Mouse (Mus musculus) midbrain, embryonic 13.5 days (tissue): ENCODE data around the gene Dok3. TPM values are rescaled to one million over a fixed set of nuclear protein-coding genes. Genes with fewer than 3 reads are reported as not detected.
"Not testable (repeated sequence)": the region's sequence is repeated elsewhere in the genome, so short reads cannot be mapped to it uniquely, and the experiment has no call there.

ENCODE experiments used
- ATAC-seq: fragments of 200-750 bp; cut with Nextera tagmentation; 2 replicates; pipeline ENCODE4 v1.8.0; 2017; ENCODE audit warnings: mild to moderate bottlenecking, moderate TSS enrichment, moderate library complexity
- H3K27ac ChIP-seq: fragments of 300-500 bp; sonication (generic); 2 replicates; pipeline ENCODE4 v1.5.1; 2015; ENCODE audit warnings: inconsistent platforms, mild to moderate bottlenecking, moderate library complexity
- H3K27me3 ChIP-seq: fragments of 300-500 bp; sonication (generic); 2 replicates; pipeline ENCODE4 v1.6.1; 2015; ENCODE audit warnings: mild to moderate bottlenecking, inconsistent platforms
- H3K36me3 ChIP-seq: fragments of 300-500 bp; sonication (generic); 2 replicates; pipeline ENCODE4 v1.6.1; 2015; ENCODE audit warnings: mild to moderate bottlenecking, inconsistent platforms
- H3K4me1 ChIP-seq: fragments of 300-500 bp; sonication (generic); replicated peaks from 2 replicates; pipeline ENCODE4 v1.6.1; 2015; ENCODE audit warnings: inconsistent platforms
- H3K4me2 ChIP-seq: fragments of 300-500 bp; sonication (generic); replicated peaks from 2 replicates; pipeline ENCODE4 v1.6.1; 2015; ENCODE audit warnings: moderate library complexity, mild to moderate bottlenecking, inconsistent platforms
- H3K4me3 ChIP-seq: fragments of 300-500 bp; sonication (generic); replicated peaks from 2 replicates; pipeline ENCODE4 v1.5.1; 2015; ENCODE audit warnings: mild to moderate bottlenecking, inconsistent platforms
- H3K9ac ChIP-seq: fragments of 300-500 bp; sonication (generic); replicated peaks from 2 replicates; pipeline ENCODE4 v1.6.1; 2015; ENCODE audit warnings: mild to moderate bottlenecking, inconsistent platforms
- H3K9me3 ChIP-seq: fragments of 300-500 bp; sonication (generic); 2 replicates; pipeline ENCODE4 v1.6.1; 2016; ENCODE audit warnings: mild to moderate bottlenecking, inconsistent platforms
- WGBS: fragments of 180-500 bp; shearing (Covaris S2); methylation state at CpG from one replicate; pipeline ENCODE4 v1.1.7; 2015; 5-methylcytosine and 5-hydroxymethylcytosine counted together
- polyA plus RNA-seq: library from polyadenylated mRNA; unstranded; fragments of >200 nt; fragmentation: Nextera tagmentation; extraction: Ambion mirVana; gene quantifications from 2 replicates; pipeline ENCODE4 v1.2.1, GENCODE M21; 2015

Gene Dok3
- 4.3 and 4.7 TPM in 2 replicates for polyA plus RNA-seq

DNA sequence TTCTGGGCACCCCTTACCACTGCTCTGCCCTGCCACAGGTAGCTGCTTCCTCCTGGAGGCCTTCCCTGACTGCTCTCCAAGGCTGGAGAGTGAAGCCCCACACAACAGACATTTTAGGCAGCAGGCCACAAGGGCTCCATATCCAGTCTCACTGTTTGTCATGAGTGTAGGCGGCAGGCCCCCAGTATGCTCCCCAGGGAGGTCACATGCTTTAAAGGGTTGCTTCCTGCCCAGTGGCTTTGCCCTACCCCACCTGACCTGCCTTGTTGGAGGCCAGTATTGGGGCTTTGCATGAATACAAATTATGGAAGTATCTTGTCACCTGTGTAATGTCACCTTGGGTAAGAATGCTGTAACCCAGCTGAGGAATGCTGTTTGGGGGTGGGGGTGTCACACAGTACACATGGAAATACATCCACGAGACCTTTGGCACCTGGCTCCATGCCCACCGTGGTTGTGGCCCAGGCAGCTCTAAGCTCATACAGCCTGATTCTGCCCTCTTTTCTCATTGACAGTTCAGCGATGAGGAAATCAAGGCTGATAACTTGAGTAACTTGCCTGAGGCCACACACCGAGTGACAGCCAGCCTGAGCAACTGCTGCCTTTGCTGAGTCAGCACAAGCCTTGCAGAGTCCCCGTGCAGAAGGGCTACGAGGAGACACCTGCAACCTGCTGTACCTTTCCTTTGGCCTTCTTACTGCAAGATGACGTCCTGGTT, at the start of gene Dok3:
Gene Dok3 (minus strand): TSS at position 99 of the 718 bp plus-strand sequence.
- no peak for ATAC-seq
- Histone ChIP-seq H3K4me3 (no peak within 1 kb of the TSS), H3K4me2 (no peak within 1 kb of the TSS), H3K9ac (no peak within 1 kb of the TSS), H3K27ac (no peak within 1 kb of the TSS), H3K36me3 (peaks cover 57% of the 10 kb centered on the region), H3K4me1 (no peaks in the 10 kb centered on the region), H3K27me3 (no peaks in the 10 kb centered on the region), H3K9me3 (no peaks in the 10 kb centered on the region)
- WGBS = 87% methylated on average over 8 of the region's 8 CpGs

DNA sequence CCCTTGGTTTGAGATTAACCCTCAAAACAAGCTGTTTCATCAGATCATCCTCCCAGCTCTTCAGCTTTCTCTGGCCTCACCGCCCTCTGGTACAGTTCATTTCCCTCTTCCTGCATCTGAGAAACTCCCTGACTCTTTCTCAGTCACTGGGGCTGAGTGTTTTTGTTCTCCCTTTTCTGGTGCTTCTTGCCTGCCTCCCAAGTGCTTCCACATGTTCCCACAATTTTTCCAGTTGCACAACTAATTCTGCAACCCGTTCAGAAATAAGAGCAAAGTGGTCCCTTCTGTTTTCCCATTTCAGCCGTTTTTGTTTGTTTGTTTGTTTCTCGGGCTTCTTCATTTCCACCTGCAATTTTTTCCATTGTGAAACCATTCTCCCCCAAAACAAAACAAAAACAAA, 49.0 kb upstream of the Dok3 start:
- 87% methylated on average over 4 of the region's 4 CpGs for WGBS
- Histone ChIP-seq H3K4me3 (no peak overlapping the region), H3K4me1 (no peaks in the 10 kb centered on the region), H3K36me3 (no peaks in the 10 kb centered on the region), H3K9me3 (0 out of 2 replicates have a peak, but pooled peaks cover 3% of the 10 kb centered on the region), H3K4me2 (no peak overlapping the region), H3K27ac (no peak overlapping the region), H3K27me3 (no peaks in the 10 kb centered on the region), H3K9ac (no peak overlapping the region)
- ATAC-seq = no peak

DNA sequence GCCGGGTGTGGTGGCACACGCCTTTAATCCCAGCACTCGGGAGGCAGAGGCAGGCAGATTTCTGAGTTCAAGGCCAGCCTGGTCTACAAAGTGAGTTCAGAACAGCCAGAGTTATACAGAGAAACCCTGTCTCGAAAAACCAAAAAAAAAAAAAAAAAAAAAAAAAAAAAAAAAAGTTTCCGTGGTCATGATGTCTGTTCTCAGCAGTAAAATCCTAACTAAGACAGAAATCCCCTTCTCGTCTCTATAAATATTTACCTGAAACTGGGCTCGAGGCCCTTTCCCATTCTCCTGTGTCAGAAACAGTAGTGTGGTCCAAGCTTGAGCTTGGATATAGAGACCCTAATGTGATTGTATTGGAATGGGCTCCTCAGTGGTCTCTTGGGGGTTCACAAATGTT, 47.8 kb upstream of the Dok3 start:
- not testable (repeated sequence) for H3K4me1 ChIP-seq, H3K4me3 ChIP-seq, H3K9ac ChIP-seq, H3K36me3 ChIP-seq, ATAC-seq, H3K27me3 ChIP-seq, H3K4me2 ChIP-seq, H3K9me3 ChIP-seq, H3K27ac ChIP-seq
- WGBS = 91% methylated on average over 7 of the region's 7 CpGs

DNA sequence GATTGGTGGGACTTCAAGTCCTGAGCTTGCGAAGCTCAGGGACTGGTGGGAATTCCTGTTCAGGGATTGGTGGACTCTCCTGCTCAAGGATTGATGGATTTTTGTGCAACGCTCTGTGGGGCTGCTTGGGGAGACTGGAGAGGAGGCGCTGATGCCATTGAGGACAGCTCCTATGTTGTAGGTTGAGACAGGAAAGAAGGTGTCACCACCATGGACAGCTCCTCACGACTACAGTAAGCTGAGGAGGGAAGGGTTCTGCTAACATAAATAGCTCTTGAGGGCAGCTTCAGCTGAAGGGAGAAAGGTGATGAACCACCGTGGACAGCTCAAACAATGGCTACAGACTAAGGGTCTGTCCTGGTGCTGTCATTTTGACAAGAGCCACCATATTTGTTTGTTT, 46.8 kb upstream of the Dok3 start:
- no peaks in the 10 kb centered on the region for H3K27me3 ChIP-seq
- no peak for ATAC-seq

DNA sequence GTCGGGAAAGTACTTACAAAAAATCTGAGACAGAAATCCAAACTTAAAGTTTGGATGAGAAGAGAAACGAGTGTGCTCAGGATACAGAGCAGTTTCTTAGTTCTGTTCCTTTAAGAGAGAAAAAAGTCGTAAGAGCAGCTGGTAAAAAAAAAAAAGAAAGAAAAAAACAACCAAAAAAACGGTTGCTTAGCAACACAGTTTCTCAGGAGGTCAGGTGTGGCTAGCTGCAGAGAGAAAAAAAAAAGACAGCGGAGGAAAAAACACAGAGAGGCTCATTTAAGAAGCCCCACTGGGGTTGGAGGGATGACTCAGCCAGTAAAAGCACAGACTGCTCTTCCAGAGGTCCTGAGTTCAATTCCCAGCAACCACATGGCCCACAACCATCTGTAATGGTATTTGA, 45.2 kb upstream of the Dok3 start:
- H3K9ac ChIP-seq = no peak overlapping the region
- ATAC-seq = no peak
- H3K4me1 ChIP-seq = peaks cover 16% of the 10 kb centered on the region
- no peak overlapping the region for H3K4me2 ChIP-seq
- H3K36me3 ChIP-seq = no peaks in the 10 kb centered on the region
- H3K9me3 ChIP-seq = 0 out of 2 replicates have a peak, but pooled peaks cover 3% of the 10 kb centered on the region
- 74% methylated on average over 5 of the region's 5 CpGs for WGBS
- H3K27ac ChIP-seq = no peak overlapping the region
- H3K4me3 ChIP-seq = no peak overlapping the region
- H3K27me3 ChIP-seq = no peaks in the 10 kb centered on the region

More for the DNA sequence above, 46.8 kb upstream of the Dok3 start:
- H3K4me1 ChIP-seq = peaks cover 10% of the 10 kb centered on the region
- WGBS = 74% methylated on average over 5 of the region's 5 CpGs
- H3K9ac ChIP-seq = no peak overlapping the region
- 0 out of 2 replicates have a peak, but pooled peaks cover 3% of the 10 kb centered on the region for H3K9me3 ChIP-seq
- H3K4me3 ChIP-seq = no peak overlapping the region
- no peak overlapping the region for H3K4me2 ChIP-seq
- H3K36me3 ChIP-seq = no peaks in the 10 kb centered on the region
- no peak overlapping the region for H3K27ac ChIP-seq

DNA sequence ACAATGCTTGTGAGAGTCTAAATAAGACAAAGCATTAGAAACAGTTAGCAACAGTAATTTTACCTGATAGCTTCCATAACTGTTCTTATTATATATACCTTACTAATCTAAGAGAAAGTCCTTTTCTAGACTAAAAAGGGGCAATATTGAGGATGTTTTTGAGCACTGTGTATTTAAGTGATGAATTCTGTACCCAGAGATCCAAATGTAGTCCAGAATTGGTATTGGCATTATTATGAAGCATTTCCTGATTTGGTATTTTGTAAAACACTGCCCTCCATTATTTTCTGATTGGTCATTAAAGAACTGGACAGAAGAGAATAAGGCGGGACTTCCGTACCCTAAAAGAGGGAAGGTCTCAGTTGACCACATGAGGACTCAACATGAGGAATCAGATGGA, 44.3 kb upstream of the Dok3 start, which contains the start of gene Tmed9:
Gene Tmed9 (plus strand): TSS at position 301 of the 400 bp plus-strand sequence.
- Histone ChIP-seq H3K27ac (no peak within 1 kb of the TSS), H3K4me1 (peaks cover 25% of the 10 kb centered on the region)
- WGBS = 95% methylated on average over 2 of the region's 2 CpGs

DNA sequence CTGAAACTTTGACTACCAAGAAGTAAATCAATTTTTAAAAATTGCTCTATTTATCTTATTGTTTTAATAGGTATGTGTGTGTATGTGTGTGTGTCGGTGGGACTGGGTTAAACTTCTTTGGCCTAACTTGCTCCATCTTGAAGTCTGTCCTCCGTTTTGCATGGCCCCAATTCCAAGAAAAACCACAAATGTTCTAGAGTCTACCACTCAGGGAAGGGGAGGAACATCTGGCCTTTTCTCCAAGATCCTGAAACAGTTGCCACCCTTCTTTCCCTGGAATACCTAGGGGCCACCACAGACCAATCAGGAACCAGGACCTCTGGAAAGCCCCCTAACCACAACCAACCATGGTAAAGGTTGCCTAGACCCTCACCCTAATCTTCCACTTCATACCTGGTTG, 42.9 kb upstream of the Dok3 start:
- H3K9me3 ChIP-seq = no peaks in the 10 kb centered on the region
- 82% methylated on average over 2 of the region's 2 CpGs for WGBS
- no peak overlapping the region for H3K27ac ChIP-seq
- H3K4me1 ChIP-seq = peaks cover 38% of the 10 kb centered on the region
- peak overlapping the region; percentile 24 for H3K4me2 ChIP-seq
- peaks cover 9% of the 10 kb centered on the region; the same call in 1 of the 2 replicates for H3K36me3 ChIP-seq
- no peak for ATAC-seq
- H3K9ac ChIP-seq = no peak overlapping the region
- no peaks in the 10 kb centered on the region for H3K27me3 ChIP-seq
- H3K4me3 ChIP-seq = peak overlapping the region; percentile 85

More for the DNA sequence above, 44.3 kb upstream of the Dok3 start, which contains the start of gene Tmed9:
- Histone ChIP-seq H3K9ac (no peak within 1 kb of the TSS), H3K9me3 (0 out of 2 replicates have a peak, but pooled peaks cover under 1% of the 10 kb centered on the region), H3K27me3 (no peaks in the 10 kb centered on the region), H3K36me3 (0 out of 2 replicates have a peak, but pooled peaks cover 1% of the 10 kb centered on the region), H3K4me3 (no peak within 1 kb of the TSS), H3K4me2 (no peak within 1 kb of the TSS)
- ATAC-seq = no peak

DNA sequence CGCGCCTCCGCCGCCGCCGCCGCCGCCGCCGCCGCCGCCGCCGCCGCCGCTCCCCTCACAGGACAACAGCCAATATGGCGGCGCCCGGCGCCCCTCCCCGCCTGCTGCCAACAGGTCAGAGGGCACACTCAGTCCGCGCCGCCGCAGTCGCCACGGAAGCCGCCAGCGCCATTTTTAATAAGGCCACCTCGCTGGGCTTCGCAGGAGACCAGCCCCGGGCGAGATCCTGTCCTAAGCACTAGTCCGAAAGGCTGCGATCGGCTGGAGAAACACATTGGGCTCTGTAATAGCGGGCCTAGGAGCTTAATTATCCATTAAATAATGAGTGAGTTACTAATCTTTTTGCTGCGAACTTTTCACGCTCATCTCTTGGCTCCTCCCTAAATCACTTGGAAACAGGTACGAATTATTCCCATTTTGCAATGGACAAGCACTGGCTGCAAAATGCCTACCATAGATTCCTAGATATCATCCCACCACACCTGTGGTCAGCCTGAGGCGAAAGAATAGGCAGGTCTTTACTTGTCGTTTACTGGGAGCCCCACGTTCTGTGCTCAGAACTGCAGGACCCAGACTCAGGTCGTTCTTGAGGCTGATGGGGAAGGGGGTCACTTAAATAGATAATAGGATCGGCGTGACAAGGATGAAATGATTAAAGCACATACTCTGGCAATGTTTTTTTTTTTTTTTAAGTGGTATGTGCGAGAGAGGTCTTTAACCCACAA, 42.1 kb upstream of the Dok3 start, which contains the start of gene Fam193b:
Gene Fam193b (minus strand): TSS at position 94 of the 725 bp plus-strand sequence.
- ATAC-seq = peak; percentile 88

DNA sequence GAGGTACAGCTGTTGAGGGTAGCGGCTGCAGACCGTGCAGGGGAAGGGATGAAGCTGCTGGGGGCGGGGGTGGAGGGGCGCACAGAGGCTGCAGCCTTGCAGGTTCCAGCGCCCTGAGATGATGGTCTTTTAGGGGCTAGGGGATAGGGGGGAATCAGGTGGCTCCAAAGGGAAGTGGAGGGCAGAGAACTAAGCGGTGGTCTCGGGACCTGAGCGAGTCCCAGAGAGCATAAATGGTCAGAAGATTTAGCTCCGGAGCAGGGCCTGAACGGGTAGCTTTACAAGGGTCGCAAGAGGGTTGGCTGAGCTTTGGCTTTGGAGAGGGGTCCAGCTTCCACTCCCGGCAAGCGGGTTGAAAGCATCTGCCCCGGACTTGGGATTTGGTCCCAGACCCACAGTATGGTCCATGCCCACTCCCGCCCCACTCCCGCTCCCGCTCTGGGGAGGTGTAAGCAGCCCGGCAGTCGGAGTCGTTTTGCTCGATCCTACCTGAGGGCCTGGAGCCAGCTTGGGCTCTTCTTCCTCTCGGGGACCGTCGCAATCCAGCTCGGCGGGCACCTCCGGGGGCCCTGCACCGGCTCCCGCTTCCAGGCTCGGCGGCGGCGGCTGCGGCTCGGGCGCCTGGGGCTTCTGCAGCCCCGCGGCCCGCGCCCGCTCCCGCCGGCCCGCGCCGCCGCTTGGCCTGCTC, 41.3 kb upstream of the Dok3 start:
- WGBS = under 1% methylated on average over 47 of the region's 47 CpGs

More for the DNA sequence above, 42.1 kb upstream of the Dok3 start, which contains the start of gene Fam193b:
- Histone ChIP-seq H3K9ac (peak within 1 kb of the TSS; percentile 94), H3K4me1 (peaks cover 41% of the 10 kb centered on the region), H3K9me3 (no peaks in the 10 kb centered on the region), H3K27me3 (no peaks in the 10 kb centered on the region), H3K36me3 (peaks cover 14% of the 10 kb centered on the region; the same call in 1 of the 2 replicates), H3K4me3 (peak within 1 kb of the TSS; percentile 85), H3K27ac (peak within 1 kb of the TSS; percentile 92), H3K4me2 (peak within 1 kb of the TSS; percentile 99)
- 2% methylated on average over 34 of the region's 47 CpGs for WGBS

DNA sequence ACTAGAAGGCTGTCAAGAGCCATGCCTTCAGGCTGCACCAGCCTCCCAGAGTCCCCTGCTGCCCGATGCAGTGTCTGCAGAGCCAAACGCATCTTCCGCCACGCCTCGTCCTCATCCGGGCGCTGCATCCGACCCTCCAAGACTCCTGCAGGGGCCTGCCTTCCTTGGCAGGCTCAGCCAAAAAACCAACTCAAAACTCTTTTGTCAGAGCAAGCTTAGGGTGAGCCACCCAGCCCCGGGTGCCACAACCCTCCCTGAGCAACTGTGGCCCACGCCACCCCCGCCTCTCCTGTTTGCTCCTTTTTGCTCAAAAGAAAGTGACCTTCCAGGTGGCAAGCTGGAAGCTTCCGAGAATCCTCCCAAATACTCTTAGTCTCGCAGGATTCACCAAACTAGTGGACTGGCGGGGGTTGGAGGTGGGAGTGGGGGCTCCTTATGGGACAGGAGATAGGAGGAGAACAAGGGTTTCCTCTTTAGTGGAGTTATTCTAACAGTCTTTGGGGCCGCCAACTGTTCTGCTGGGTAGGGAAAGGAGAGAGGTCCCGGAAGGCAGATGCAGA, 40.7 kb upstream of the Dok3 start:
- 2% methylated on average over 16 of the region's 16 CpGs for WGBS
- ATAC-seq = peak; percentile 22
- peak overlapping the region; percentile 92 for H3K27ac ChIP-seq

More for the DNA sequence above, 41.3 kb upstream of the Dok3 start:
- ATAC-seq = peak; percentile 87
- H3K4me3 ChIP-seq = peak overlapping the region; percentile 85
- H3K9me3 ChIP-seq = no peaks in the 10 kb centered on the region
- H3K4me1 ChIP-seq = peaks cover 41% of the 10 kb centered on the region
- H3K9ac ChIP-seq = peak overlapping the region; percentile 94
- no peaks in the 10 kb centered on the region for H3K27me3 ChIP-seq
- peak overlapping the region; percentile 92 for H3K27ac ChIP-seq
- peaks cover 22% of the 10 kb centered on the region; the same call in 1 of the 2 replicates for H3K36me3 ChIP-seq
- H3K4me2 ChIP-seq = peak overlapping the region; percentile 99

DNA sequence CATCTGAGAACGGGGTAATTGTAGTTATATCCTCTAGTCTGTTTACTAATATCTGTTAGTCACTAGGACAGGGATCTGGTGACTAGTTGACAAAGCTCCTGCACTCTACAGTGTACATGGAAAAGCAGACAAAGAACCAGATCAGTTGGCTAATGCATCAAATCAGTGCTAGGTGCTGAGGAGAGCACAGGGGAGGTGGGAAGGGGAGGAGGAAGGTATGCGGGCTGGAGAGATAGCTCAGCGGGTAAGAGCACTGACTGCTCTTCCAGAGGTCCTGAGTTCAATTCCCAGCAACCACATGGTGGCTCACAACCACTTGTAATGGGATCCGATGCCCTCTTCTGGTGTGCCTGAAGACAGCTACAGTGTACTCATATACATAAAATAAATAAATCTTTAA, 39.4 kb upstream of the Dok3 start:
- H3K4me2 ChIP-seq, H3K27me3 ChIP-seq, H3K9ac ChIP-seq, H3K4me3 ChIP-seq, H3K27ac ChIP-seq, H3K9me3 ChIP-seq, ATAC-seq: not testable (repeated sequence)
- peaks cover 34% of the 10 kb centered on the region; the same call in 1 of the 2 replicates for H3K36me3 ChIP-seq
- peaks cover 44% of the 10 kb centered on the region for H3K4me1 ChIP-seq
- 90% methylated on average over 4 of the region's 4 CpGs for WGBS

More for the DNA sequence above, 40.7 kb upstream of the Dok3 start:
- Histone ChIP-seq H3K4me1 (peaks cover 44% of the 10 kb centered on the region), H3K36me3 (peaks cover 28% of the 10 kb centered on the region; the same call in 1 of the 2 replicates), H3K27me3 (no peaks in the 10 kb centered on the region), H3K9me3 (no peaks in the 10 kb centered on the region), H3K9ac (peak overlapping the region; percentile 94), H3K4me3 (peak overlapping the region; percentile 85), H3K4me2 (peak overlapping the region; percentile 99)
